Mouse (Mus musculus) stomach, postnatal 0 days (tissue): Measurements from ENCODE around the gene Otof.

Experiments used
- CTCF ChIP-seq: IDR thresholded peaks from 2 replicates; pipeline ENCODE4 v1.5.1; 2016; ENCODE audit warnings: antibody characterized with exemption, low read depth, mild to moderate bottlenecking, moderate library complexity
- EP300 ChIP-seq: optimal IDR thresholded peaks from 2 replicates; pipeline ENCODE3; 2016; ENCODE audit warnings: antibody characterized with exemption

- no peak for TF ChIP-seq CTCF
- no peak for TF ChIP-seq EP300
These were observed 106.6 kb downstream of the Otof start for GRCm38 (mm10) chr5:30355114-30355513.
